Mouse (Mus musculus): ENCODE data around the gene Dtnb.
A peak's percentile ranks its signal among the peaks of the same experiment; 100 is the strongest.
"Not testable (repeated sequence)": the region's sequence is repeated elsewhere in the genome, so short reads cannot be mapped to it uniquely, and the experiment has no call there.

Gene Dtnb

GRCm38 (mm10) chr12:3571787-3572580 is at the start of gene Dtnb:
TSS of gene Dtnb (plus strand) at chr12:3572381.
- peak; percentile 81 for DNase-seq (ENCODE audit: low read depth, low spot score)

DNA sequence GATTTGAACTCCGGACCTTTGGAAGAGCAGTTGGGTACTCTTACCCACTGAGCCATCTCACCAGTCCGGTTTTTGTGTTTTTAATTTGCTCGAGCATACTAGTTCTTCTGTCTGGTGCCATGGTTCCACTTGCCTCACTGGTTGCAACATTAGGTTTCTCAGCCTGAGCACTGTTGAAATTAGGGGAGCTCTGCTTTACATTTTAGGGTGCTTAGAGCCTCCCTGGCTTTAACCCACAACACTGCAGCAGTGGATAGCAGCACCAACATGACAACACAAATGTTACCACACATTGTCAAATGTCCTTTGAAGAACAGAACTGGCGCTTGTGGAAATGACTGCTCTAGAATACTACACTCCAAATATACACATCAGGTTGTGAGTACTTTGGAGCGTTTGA is 46.6 kb upstream of the Dtnb start:
- no peak for DNase-seq (ENCODE audit: low read depth, low spot score)

DNA sequence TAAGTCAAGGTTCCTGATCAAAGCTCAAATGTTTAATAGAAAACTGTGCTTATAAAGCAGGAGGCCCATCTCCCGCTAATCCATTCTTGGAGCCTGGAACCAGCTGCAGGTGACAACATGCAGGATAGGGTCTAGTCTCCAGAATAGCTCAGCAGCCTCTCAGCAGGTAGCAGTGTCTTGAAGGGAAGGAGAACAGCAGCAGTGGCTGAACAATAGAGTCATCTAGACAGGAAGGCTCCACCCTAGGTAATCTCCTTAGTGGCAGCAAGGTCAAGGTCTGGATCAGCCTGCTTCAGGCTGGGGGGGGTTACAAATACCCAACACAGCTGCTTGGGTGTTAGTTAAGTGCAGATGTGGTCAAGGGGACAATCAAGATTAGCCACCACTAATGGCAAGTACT is 36.7 kb upstream of the Dtnb start:
- DNase-seq (ENCODE audit: low read depth, low spot score): not testable (repeated sequence)

- DNase-seq (ENCODE audit: low read depth, low spot score): no peak
Measured at GRCm38 (mm10) chr12:3537616-3538015, 34.6 kb upstream of the Dtnb start.

GRCm38 (mm10) chr12:3538036-3538435 is 34.1 kb upstream of the Dtnb start:
- DNase-seq (ENCODE audit: low read depth, low spot score): no peak

DNA sequence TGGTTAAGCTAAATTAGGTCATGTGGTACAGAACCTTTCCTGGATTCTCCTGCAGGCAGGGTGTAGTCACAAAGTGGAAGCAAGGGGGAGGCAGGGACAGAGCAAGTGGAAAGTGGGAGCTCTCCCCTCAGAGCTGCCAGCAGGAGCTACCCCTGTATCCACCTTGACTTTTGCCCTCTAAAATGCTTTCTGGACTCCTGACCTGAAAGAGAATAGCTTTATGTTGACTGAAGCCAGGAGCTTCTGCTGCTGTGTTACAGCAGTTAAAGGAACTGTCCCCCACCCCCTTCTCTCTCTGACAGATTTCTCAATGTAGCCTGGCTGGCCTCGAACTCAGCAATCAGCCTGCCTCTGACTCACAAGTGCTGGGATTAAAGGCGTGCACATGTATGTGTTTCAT is 32.6 kb upstream of the Dtnb start:
- DNase-seq (ENCODE audit: low read depth, low spot score): no peak

- no peak for DNase-seq (ENCODE audit: low read depth, low spot score)
Measured at GRCm38 (mm10) chr12:3540871-3541270, 31.3 kb upstream of the Dtnb start.

DNA sequence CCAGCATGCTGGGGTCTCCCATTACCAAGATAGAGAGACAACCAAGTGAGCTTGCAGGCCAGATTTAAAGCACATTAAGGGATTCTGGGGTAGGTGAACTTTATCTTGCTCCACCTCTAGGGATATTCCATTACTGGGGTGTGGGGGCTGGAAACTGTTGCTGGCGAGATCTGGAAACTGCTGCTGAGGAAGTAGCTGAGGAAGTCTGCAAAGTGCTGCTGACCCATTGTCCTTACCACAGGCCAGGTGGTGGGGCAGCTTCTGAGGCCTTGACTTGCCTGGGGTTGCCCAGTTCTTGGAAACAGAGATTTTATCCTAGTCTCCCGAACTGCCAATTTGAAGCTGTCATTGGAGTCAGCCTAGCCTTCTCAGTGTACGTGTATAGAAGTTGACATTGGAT is 26.7 kb upstream of the Dtnb start:
- DNase-seq (ENCODE audit: low read depth, low spot score): no peak

DNA sequence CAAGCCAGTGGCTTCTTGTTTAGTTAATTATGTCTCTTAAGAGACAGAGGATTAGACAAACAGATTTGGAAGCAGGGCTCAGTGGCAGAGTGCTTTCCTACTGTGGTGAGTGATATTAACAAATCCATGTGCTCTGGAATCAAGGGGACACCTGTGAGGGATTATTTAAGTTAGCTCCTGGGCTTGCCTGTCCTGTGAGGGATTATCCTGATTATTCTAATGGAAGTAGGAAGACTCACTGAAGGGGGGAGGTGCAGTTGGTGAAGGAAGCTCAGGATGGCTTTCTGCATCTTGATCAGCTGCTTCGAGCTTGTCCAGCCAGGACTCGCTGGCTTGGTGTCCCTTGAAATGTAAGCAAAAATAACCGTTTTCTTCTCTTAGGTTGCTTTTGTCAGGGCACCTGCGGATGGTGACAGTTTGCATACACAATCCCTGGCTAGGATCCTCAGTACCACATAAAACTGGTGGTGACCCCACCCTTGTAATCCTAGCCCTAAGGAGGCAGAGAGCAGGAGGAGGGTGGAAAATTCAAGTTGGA is 26.0 kb upstream of the Dtnb start:
- no peak for DNase-seq (ENCODE audit: low read depth, low spot score)

DNA sequence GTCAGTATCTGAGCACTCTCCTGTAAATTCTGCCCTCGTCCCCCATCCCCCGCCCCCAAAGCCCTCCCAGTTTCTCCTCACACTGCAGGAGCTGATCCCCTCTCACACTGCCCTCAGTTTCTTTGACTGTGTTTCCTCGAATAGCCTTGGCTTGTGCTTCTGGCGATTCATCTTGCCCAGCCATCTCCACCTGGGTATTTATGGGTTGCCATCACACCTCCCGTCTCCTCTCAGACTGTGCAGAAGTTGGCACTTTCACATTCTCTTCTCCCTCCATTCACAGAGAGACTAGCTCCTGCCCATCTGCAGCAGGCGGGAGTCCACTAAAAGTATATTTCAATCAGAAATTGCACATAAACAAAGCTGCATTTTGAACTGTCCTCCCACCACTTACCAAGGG is 25.4 kb upstream of the Dtnb start:
- no peak for DNase-seq (ENCODE audit: low read depth, low spot score)

DNA sequence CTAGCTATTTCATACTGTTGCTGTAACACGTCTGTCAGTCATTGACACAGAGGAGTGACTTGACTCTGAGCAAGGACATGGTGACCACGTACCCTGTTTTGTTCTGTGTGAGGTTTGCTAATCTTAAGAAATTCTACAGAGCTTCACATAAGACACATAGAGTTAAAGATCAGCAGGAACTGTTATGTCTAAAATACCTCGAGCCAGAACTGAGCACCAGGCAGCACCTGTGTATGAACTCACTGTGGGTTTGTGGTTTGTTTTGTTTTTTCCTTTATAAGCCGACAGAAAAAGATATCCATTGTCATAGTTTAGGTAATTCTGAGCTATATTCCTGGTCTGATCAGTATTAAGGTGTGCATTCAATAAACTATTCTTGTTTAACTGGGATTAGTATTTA is 24.7 kb upstream of the Dtnb start:
- DNase-seq (ENCODE audit: low read depth, low spot score): no peak

- no peak for DNase-seq (ENCODE audit: low read depth, low spot score)
Measured at GRCm38 (mm10) chr12:3547911-3548310, 24.3 kb upstream of the Dtnb start.

- DNase-seq (ENCODE audit: low read depth, low spot score): no peak
Measured at GRCm38 (mm10) chr12:3548582-3549211, 23.5 kb upstream of the Dtnb start.

DNA sequence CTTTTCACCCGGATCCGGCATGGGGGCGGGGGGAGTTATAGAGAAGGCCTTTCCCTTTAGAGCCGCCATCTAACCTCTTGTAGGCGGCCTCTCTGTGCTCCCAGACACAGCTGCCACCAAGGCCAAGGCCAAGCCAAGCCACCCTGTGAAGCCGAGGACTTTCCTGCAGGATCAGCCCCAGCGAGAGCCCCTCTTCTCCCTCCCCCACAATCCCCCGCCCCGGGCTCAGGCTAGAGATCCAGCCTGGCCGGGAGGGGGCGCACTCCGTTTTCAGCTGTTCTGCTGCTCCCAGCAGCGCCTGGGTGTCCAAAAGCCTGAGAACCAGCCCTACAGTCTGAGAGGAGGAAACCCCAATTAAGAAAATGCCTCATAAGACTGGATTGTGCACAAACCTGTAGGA is 21.9 kb upstream of the Dtnb start:
- DNase-seq (ENCODE audit: low read depth, low spot score): peak; percentile 48

DNA sequence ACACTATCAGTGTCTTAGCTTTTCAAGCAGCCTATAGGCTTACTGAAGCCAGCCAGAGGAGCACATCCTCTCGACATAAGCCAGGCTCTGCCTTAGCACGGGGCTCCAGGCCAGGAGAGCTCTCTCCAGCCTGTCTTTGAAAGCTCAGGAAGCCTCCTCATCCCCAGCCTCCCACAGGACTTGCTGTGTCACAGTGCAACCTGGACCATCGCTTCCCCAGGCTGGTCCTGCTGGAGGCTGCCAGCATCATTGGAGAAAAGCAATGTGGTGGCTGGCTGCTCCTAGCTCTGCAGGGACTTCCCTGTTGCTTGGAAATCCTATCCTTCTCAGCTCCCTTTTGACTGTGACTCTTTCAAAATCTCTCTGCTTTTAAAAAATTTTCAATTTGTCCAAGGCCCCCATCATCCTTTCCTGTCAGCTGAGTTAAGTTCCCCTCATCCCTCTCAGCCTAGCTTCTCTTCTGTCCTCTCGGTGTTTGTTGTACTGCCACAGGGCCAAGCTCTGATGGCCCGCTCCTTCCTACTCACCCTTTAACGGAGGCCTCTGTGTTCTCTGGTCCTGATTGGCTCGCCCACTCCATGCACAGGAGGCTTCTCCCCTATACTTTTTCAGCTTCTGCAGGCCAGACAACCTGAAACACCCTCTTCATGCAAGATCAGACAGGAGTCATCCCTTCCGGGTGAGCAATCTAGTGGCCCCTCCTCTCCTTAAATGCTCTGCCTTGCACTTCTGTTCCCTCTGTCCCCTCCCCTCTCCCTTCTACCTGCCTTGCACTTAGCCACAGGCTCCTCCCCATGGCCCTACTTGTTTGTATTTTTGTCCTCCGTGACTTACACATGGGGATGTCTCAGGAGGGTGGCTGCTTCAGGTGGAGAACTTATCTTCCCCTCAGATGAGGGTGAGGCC is 14.5 kb upstream of the Dtnb start:
- no peak for DNase-seq (ENCODE audit: low read depth, low spot score)

DNA sequence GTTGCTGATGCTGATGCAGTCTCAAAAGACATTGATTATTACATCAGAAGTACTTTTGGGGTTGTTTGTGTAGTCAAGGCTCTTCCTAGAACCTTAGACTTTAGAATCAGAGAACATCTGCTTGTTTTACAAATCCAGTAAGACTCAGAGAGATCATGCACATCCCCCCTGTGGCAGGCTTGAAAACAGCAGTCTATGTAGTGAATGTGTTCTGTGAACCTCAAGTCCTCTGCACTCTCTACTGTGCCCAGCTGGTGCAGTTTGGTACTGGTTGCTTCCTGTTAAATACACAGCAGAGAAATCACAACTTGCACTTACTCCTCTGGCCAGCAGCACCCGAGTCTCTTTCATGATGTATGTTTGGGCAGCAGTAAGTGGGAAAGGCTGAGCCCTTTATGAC is 11.6 kb upstream of the Dtnb start:
- peak; percentile 82 for DNase-seq (ENCODE audit: low read depth, low spot score)

- DNase-seq (ENCODE audit: low read depth, low spot score): no peak
Measured at GRCm38 (mm10) chr12:3561032-3561431, 11.1 kb upstream of the Dtnb start.

DNA sequence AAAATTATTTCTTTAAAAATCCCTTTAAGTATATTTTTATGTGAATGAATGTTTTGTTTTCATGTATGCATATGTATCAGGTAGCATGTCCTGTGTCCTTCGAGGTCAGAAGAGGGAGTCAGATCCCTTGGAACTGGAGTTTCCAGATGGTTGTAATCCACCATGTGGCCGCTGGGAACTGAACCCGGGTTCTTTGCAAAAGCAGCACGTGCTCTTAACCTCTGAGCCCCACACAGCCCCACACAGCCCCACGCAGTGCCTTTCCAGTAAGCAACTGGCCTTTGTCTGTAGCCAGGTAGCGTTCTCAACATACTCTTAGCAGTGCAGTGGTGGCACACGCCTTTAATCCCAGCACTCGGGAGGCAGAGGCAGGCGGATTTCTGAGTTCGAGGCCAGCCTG is 9.4 kb upstream of the Dtnb start:
- DNase-seq (ENCODE audit: low read depth, low spot score): no peak

DNA sequence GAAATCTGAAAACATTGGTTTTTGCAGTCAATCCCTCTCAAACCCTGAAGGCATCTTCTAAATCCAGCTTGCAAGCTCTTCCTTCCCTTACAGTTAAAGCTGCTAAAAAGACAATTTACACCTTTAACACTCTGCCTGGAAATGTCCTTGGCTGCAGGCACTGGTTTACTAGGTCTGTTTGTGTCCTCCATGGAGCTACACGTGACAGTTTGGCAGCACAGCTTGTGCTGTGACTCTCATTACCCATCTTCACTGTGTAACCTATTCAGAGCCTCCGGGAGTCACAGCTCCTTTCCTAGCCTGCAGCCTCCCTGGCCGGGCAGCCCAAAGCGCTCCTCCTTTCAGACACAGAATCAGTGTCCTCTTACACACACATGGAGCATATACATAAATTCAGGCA is 8.5 kb upstream of the Dtnb start:
- no peak for DNase-seq (ENCODE audit: low read depth, low spot score)

- DNase-seq (ENCODE audit: low read depth, low spot score): no peak
Measured at GRCm38 (mm10) chr12:3568461-3568991, 3.7 kb upstream of the Dtnb start.

GRCm38 (mm10) chr12:3570711-3571400 is 1.3 kb upstream of the Dtnb start:
- DNase-seq (ENCODE audit: low read depth, low spot score): no peak

All from A20 (cell line).